Mouse (Mus musculus) G1E-ER4 (cell line): ENCODE measurements around the gene Atrn. TPM values are rescaled to one million over a fixed set of nuclear protein-coding genes. Genes with fewer than 3 reads are reported as not detected.

Experiments used
- GATA1 ChIP-seq: IDR thresholded peaks from one replicate; pipeline ENCODE4 v1.8.0; 2012; ENCODE audit warnings: low read length, inconsistent platforms
- polyA plus RNA-seq: library from polyadenylated mRNA; stranded (reverse); fragments of >175 nt; gene quantifications from 2 replicates; pipeline ENCODE4 v1.2.3, GENCODE M21; 2012

Atrn gene
- polyA plus RNA-seq, 1 experiment, result 2.8 TPM

DNA sequence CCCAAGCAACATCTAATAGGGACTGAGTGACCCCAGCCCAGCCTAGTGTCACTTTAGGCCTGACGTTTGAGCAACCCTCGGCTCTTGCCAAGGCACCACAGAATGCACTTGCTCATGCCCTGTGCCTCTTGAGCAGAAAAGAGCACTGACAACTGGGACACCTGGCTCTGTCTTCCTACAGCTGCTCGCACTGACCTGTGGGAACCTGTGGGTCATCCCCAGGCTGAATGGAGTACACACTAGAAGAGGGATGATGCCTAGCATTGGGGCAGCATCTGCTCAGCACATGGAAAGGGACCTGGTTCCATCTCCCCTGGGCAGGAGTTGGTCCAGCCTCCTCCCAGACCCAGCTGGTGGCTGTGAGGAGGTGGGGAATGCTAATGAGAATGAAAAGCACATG lies 120.6 kb downstream of the Atrn start:
- no peak for TF ChIP-seq GATA1

DNA sequence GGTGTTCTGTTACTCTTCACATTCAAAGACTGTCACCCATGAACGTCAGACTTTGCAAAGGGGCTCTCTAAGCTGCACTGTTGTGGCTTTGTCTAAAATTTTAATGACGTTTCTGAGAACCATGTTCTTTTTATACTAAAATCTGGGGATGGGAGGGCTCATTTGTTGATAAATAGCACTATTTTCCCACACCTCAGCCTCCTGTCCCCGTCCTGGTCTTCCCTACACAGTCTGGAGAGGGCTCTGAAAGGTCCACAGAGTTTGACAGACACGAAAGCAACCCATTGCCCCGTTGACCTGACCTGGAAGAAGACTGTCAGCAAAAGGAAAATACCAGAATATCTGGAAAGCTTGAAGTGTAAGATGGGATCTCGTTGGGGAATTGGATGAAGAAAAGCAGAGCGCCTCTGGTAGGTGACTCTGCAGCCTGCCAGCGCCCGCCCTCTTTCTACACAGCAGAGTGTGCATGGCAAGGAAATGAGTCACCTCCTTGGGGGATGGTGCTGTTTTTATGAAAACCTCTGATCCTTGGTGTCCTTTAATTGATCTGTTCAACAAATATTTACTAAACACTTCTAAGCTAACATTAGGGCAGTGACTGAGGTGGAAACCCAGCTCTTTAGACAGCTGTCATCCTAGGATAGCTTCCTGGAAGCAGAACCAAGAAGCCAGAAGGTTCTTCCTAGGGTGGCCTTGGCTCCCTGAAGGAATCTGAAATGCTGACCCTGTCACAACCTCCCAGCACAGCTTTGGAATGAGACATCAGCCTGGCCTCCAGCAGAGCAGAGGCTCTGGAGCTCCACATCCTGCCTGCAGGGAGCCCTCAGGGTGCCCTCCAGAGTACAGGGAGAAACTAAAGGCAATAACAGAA lies 123.0 kb downstream of the Atrn start:
- no peak for TF ChIP-seq GATA1

DNA sequence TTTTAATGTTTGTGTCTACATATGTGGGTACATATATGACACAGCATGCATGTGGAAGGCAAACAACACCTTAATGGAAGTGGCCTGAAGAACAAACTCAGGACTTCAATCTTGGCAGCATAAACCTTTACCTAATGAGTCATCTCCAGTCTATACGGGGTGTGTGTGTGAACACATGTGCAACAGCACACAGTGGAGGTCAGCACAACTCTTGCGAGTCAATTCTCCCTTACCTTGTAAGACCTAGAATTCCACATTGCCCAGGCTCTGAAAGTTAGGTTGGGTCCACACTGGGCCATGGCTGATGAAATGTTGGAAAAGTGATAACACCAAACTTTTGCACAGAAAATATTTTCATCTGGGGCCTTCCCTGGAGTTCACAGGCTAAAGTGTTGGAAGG lies 124.3 kb downstream of the Atrn start:
- no peak for TF ChIP-seq GATA1

DNA sequence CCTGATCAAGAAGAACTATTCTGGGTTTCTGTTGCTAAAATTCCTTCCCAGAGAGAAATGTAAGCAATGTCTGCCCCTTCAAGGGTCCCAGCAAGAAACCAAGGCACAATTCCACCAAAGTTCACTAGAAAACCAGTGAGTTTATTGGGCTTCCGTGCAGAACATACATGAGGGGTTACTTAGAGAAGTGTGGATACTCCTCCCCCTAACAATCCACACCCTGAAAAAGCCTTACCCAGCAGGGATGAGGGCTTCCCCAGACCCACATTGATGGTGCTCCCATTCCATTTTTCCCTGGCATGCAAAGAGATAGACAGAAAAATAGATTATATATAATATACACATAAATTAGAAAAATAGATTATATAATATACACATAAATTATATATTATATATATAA lies 124.7 kb downstream of the Atrn start:
- no peak for TF ChIP-seq GATA1

DNA sequence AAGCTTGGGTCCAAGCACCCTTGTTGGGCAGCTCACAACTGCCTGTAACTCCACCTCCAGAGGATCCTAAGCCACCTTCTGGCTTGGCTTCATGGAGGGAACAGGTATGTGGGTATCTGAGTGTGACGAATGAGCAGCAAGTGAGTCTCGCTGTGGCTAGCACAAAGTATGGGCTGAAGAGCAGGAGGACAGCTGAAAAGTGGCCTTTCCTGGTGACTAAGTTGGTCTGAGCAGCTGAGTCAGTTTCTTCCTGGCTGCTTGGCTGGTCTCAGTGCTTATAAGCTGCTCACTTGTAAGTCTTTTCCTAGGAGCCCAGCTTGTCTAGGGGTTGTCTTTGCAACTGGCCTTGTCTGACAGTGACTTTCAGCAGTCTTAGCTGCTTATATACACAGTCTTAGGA lies 130.0 kb downstream of the Atrn start:
- TF ChIP-seq GATA1, result no peak

DNA sequence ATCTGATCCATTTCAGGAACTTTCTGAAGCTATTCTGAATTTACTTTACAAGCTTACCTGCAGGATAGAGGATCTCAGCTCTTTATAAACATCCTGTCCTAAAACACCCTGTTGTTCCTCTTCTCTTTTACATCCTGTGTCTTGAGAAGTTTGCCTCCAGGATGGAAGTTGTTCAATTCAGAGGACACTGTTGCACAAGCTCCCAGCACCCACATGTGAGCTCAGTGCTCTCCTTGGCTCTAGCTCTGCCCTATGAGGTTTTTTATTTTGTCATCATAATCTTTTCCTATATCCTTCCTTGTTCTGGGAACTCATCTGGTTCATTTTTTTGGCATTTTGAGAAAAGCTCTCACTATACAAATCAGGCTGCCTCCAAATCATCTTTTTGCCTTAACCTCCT lies 130.5 kb downstream of the Atrn start:
- no peak for TF ChIP-seq GATA1

DNA sequence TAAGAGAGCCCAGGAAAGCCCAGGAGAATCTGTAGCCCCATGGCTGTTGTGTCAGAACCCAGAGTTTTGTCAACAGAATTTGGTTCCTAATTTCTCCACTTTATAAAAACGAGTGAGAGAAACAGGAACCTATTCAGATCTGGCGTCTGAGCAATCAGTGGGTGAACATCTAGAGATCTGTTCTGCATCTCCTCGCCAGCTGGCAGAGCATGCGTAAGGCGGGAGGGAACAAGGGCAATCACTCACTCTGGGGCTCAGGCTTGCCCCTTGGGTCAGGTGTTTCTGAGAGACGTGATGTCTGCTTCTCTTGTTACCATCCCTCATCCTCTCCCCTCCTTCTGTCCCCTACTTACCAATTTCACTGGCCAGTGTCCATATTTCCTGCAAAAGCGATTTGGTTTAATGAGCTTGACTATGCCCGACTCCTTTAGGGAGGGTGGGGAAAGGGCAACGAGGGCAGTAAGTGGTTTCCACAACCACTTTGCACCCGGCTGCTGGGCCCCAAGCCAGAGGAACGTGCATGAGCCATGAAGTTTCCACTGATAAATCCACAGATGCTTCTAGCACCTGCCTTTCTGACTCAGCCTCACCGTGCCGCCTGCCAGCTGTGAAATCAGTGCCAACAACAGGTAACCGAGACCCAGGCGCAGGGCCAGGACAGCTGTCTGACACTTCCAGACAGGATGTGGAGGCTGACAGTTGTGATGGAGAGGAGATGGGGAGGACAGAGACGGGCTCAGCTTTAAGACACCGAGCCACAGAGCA lies 131.1 kb downstream of the Atrn start:
- no peak for TF ChIP-seq GATA1

DNA sequence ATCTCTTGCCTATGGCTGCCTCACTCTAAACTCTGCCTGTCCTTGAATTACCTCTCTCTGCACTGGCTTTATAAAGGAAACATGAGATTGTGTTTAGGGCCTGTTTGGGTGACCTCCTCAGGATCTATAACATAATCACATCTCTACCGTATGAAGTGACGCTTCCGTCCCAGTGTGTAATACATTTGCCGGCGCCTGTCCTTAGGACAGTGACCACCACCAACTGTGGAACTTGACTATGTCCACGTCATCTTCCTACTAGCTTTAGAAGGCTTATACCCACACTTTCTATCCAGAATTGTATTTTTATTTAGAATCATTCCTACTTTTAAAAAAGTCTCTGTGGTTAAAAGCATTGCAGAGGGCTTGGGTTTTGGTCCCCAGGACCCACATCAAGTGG lies 131.9 kb downstream of the Atrn start:
- TF ChIP-seq GATA1, result no peak

DNA sequence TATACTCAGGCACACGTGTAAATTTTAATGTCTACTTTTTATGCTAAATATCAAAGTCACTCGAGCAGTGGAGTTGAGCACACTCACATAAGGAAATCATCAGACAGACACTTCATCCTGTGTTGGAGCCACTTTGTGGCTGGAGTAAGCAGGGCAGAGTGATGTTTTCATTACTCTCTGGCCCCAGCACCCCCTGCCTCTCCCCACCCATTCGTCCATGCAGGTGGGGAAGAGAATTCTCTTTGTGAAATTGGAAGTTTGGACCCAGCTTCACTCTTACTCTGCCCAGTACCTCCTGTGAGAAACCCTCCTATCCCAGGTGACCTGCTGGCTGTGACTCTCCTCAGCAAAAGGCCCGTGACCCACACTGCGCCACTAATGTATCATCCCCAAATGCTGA lies 132.4 kb downstream of the Atrn start:
- TF ChIP-seq GATA1, result no peak

DNA sequence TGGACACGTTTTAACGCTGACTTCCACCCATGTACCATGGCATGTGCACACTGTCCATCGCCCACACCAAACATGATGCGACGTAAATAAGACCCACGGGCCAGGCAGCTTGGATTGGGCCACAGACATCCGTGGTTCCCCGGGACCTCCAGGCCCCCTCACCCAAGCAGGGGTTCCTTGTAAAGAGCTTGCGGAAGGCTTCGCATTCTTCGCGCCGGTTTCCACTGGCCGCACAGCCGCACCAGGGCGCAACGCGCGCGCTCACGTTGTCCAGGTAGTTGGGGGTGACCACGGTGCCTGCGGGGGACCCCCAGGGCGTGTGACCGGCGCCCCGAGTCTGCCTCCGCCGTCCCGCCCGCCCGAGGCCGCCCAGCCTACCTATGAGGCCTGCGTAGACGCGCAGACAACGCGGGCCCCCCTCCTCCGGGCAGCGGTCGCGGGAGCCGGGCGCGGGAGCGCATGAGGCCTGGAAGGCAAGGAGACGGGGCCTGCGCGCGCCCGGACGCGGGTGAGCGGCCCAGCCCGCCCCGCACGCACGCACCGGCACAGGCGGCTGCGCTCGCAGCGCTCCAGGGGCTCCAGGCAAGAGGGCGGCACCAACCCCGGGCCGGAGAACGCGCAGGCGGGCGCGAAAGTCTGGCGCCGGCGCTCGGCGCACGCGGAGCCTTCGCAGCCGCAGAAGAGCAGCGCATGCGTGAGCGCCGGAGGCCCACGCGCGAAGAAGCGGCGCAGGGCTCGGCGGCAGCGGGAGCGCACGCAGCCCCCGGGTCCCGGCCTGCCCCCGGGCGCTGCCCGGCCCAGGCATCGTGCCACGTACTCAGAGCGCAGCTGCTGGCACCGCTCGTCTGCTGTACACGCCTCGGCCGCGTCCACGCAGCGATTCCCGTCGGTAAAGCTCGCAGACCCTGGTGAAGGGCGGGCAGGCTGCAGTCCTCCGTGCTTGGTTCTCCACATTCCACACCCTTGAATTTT lies 134.8 kb downstream of the Atrn start:
- no peak for TF ChIP-seq GATA1

DNA sequence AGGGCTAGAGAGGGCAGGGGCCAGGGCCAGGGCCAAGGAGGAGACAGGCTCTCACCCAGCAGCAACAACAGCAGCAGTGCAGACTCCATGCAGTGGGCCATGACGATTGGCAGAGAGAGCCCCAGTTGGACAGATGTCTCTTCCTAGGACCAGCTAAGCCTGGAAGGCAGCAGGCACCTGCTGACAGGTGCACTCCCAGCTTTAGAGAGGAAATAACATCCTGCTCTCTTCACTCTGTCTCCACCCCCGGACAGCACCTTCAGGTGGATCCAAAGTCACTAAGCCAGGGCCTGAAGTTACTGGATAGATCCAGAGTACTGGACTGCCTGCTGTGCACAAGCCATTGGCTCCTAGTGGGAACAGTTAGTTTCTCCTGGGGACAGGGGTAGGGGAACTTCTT lies 136.7 kb downstream of the Atrn start, which contains the start of gene Gfra4:
Gene Gfra4, minus strand, starts transcription at position 101 of the 400 bp plus-strand sequence.
- TF ChIP-seq GATA1, result no peak

DNA sequence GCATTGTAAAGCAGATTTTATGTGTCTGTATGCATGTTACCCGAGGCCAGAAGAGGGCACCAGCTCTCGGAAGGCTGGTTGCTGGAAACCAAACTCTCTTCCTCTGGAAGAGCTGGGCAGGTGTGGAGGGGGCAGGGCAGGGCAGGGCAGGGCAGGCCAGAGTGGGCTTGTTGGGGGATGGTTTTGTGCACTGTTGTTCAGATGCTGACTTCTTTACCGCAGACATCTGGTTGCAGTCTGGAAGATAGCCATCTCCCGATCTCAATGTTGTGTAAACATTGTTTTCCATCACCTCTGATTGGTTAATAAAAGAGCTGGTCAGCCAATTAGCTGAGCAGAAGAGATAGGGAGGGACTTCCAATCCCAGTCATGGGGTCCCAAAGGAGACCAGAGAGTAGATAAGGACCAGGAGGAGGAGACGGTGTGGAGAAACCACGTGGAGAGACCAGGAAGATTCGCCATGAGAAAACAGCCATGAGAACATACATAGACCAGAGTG lies 138.1 kb downstream of the Atrn start:
- TF ChIP-seq GATA1, result no peak

DNA sequence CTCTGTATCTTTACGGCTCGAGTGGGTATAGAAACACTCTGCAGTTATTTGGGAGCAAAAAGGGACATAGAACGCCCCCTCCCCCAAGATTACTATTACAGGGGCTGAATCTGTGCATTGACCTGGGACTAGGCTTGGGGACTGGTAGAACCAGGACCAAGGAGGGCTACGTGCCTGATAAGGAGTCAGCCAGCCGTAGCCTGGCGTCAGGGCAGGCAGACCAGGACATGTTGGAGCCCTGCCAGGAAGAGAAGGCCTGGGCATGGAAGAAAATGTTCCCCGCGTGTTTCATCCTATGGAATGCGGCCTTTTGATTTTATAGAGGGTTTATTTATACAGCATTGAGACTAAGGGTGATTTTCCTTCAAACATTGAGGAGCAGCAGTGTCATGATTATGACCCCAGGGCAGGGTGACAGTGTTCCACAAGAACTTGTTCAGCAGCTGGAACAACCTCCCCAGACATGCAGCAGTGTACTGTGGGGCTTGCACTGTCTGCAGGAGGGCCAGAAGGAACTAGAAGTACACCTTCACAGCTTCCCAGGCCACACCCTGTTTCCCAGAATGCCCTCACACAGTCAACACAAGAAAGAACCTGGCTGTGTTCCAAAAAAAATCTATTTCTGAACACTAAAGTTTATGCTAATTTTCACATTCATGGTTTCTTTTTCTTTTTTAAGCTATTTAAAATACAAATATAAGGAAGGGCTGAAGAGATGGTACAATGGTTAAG lies 138.9 kb downstream of the Atrn start:
- no peak for TF ChIP-seq GATA1

DNA sequence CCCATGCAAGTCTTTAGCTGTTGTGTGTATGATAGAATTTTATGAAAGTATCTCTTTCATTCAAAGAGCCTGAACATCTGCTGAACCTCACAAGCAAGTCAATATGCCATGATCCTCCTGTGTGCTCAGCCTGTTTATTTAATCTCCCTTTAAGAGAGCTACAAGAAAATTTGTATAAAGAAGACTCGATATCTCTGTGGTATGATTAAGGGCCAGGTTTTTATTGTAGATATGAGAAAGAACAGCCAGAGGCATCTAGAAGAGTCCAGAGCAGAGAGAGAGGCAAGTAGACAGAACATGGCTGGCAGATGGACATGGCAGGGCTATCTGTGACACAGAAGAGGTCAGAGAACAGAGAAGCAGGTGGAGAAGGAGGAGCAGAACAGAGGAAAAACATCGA lies 139.7 kb downstream of the Atrn start:
- no peak for TF ChIP-seq GATA1

DNA sequence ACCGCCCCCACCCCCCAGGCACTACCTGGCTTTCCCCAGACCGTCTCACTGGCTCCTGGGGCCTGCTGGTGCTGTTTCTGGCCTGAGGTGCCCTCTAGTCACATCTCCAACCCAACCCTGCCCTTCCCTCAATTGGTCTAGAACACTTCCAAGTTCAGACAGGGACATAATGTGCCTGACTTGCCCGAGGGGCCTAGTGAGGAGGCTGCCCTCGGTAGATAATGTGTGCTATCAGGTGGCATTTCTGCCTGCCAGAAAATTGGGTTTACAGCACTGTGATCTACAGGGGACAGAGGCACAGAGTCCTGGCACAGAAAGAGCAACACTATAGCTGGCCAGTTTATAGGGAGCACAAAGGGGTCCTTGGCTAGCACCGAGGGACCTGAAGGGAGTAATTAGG lies 145.7 kb downstream of the Atrn start:
- TF ChIP-seq GATA1, result no peak
